Mouse (Mus musculus): ENCODE measurements at regions not wholly inside any gene's neighbourhood (a gene's known extent, or its start where the extent isn't known, plus 50 kb on each side); places are given as distances from the start of the nearest gene placed in this dataset.

DNA sequence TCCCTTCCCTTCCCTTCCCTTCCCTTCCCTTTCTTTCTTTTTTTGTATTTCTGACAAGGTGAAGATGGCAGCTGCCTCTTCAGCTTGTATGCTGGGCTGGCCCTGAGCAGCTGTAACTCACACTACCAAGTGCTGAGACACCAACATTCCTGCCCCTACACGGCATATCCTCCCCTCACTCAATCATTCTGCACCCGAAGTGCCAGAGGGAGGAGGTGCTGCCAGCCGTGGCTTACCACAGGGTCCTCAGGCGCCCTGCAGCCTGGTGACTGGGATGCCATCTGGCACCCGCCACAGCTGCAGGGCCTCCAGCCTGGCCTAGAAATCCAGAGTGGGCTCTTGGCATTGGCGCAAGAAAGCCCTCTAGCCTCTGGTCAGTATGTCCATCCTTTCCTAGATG, 84.4 kb upstream of the Bcl6 start:
- TF ChIP-seq CTCF (IDR thresholded peaks at IDR 0.05; ENCODE audit: borderline replicate concordance, insufficient read depth, low read length), result no peak
- no peak for TF ChIP-seq POLR2A (IDR thresholded peaks at IDR 0.05; ENCODE audit: low read depth, low read length)

Measured in embryonic fibroblast, embryonic 13.5 days (primary cell).